Mouse (Mus musculus): Measurements from ENCODE around the gene 1700001J03Rik.
"Not testable (repeated sequence)": the region's sequence is repeated elsewhere in the genome, so short reads cannot be mapped to it uniquely, and the experiment has no call there.

1700001J03Rik gene

DNA sequence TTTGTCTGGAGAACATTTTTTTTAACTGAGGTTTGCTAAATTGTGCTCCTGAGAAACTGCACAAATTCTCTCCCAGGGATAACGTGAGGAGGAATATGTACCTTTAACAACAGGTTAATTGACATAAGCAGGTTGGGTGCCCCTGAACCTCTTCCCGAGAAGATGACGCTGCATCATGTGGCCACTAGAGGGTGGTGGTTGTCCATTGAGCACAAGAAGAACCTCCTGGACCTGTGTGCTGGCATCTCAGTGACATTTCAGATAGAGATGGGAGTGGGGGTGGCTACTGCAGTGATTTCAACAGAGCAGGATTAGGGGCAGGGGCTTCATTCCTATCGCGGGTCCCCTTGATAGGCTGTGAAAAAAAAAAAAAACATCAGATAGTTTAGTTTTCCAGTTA, 2.3 kb upstream of the 1700001J03Rik start:
- DNase-seq: peak; percentile 78

GRCm38 (mm10) chr5:146172744-146173143, 12.4 kb downstream of the 1700001J03Rik start:
- peak; percentile 66 for DNase-seq

GRCm38 (mm10) chr5:146170621-146171020, 14.5 kb downstream of the 1700001J03Rik start, which contains the start of gene Gm6309:
Gene Gm6309, minus strand, starts transcription at chr5:146170721.
- DNase-seq: not testable (repeated sequence)

- not testable (repeated sequence) for DNase-seq
These were observed 24.7 kb downstream of the 1700001J03Rik start, which contains the start of gene Gm5565 for GRCm38 (mm10) chr5:146160439-146160838. Gene Gm5565, minus strand, starts transcription at chr5:146160539.

DNA sequence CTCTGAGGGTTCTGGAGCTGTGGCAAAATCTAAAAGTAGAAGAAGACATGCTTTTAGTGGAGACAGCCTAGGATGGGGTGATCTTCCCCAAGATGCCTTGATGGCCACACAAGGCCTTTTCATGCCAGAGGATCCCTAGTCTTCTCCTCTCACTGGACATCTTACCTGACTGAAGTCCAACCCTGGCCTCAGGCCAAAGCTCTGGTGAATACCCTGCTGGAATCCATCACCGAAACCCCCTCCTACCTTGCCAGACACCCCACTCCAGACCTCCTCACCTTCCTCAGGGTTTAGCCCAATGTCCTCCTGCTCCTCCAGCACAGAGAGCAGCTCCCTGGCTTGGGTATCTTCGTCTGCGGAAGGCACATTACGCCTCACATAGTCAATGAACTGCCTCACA, 26.8 kb downstream of the 1700001J03Rik start:
- not testable (repeated sequence) for DNase-seq

GRCm38 (mm10) chr5:146150454-146150853, 34.6 kb downstream of the 1700001J03Rik start:
- DNase-seq: no peak

- DNase-seq: no peak
These were observed 37.2 kb downstream of the 1700001J03Rik start for GRCm38 (mm10) chr5:146147903-146148302.
